Mouse (Mus musculus) heart, postnatal 0 days (tissue): ENCODE measurements at regions not wholly inside any gene's neighbourhood (a gene's known extent, or its start where the extent isn't known, plus 50 kb on each side); places are given as distances from the start of the nearest gene placed in this dataset.

Experiments
- ATAC-seq: fragments of 200-750 bp; cut with Nextera tagmentation; 2 replicates; pipeline ENCODE4 v1.8.0; 2017; ENCODE audit warnings: low read depth, moderate number of reproducible peaks, moderate library complexity; ENCODE audit not compliant: insufficient read depth
- DNase-seq: peaks from one replicate; pipeline ENCODE4 v3.0.0-alpha.2; 2016; ENCODE audit warnings: low spot score
- H3K27ac ChIP-seq: fragments of 300-500 bp; sonication (generic); 2 replicates; pipeline ENCODE4 v1.5.1; 2014; ENCODE audit warnings: low read depth, mild to moderate bottlenecking
- H3K27me3 ChIP-seq: fragments of 300-500 bp; sonication (generic); 2 replicates; pipeline ENCODE4 v1.6.1; 2014; ENCODE audit warnings: low read length, mixed read lengths; ENCODE audit not compliant: control insufficient read depth, insufficient read depth
- H3K36me3 ChIP-seq: fragments of 300-500 bp; sonication (generic); replicated peaks from 2 replicates; pipeline ENCODE4 v1.6.1; 2014; ENCODE audit warnings: low read length, mixed read lengths; ENCODE audit not compliant: control insufficient read depth, insufficient read depth
- H3K4me1 ChIP-seq: fragments of 300-500 bp; sonication (generic); 2 replicates; pipeline ENCODE4 v1.6.1; 2014; ENCODE audit warnings: antibody characterized with exemption; ENCODE audit not compliant: control insufficient read depth, insufficient read depth
- H3K4me2 ChIP-seq: fragments of 300-500 bp; sonication (generic); 2 replicates; pipeline ENCODE4 v1.6.1; 2014; ENCODE audit warnings: low read depth, mild to moderate bottlenecking, low read length, moderate library complexity
- H3K4me3 ChIP-seq: fragments of 300-500 bp; sonication (generic); 2 replicates; pipeline ENCODE4 v1.5.1; 2014; ENCODE audit warnings: low read depth, low read length
- H3K9ac ChIP-seq: fragments of 300-500 bp; sonication (generic); replicated peaks from 2 replicates; pipeline ENCODE4 v1.6.1; 2014; ENCODE audit warnings: low read depth, low read length, mixed read lengths
- H3K9me3 ChIP-seq: fragments of 300-500 bp; sonication (generic); replicated peaks from 2 replicates; pipeline ENCODE4 v1.6.1; 2016; ENCODE audit warnings: low read length; ENCODE audit not compliant: control insufficient read depth
- CTCF ChIP-seq: IDR thresholded peaks from 2 replicates; pipeline ENCODE4 v1.5.1; 2016; ENCODE audit warnings: antibody characterized with exemption, control low read depth, low read depth
- EP300 ChIP-seq: IDR thresholded peaks from 2 replicates; pipeline ENCODE4 v1.6.1; 2016; ENCODE audit warnings: antibody characterized with exemption, low read depth
- WGBS: fragments of 180-500 bp; shearing (Covaris S2); extraction: QIAGEN DNeasy Blood & Tissue Kit; methylation state at CpG from one replicate; pipeline ENCODE4 v1.1.7; 2014; 5-methylcytosine and 5-hydroxymethylcytosine counted together

DNA sequence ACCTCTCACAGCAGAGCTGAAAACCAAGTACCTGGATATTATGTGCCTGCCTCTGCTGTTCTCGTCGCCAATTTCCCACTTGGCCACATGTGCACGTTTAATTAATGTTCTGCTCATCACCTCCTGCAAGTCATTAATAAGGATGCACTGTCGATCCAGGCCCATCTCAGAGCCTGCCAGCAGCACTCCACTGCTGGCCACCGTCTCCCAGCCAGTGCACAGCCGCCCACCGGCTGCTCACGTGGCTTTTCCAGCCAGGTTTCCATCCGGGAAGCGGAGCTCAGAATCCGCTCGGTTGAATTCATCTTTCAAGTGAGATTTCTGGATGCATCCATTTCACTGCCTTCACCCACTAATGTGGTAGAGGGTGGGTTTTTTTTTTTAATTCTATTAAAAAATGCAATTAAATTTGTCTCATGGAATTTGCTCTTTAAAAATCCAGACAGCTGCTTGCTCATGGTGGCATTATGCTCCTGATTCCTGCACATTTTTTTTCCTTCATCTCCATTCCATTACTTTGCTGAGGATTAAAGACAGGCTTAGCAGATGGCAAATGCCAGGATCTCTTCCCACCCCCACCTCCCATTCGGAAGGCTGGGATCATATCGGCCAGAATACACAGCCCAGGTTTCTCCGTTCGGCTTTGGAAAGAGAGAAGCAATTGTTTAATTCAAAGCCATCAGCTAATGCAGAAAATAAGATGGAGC is 113.9 kb upstream of the Lmo4 start:
- no peak overlapping the region for H3K4me3 ChIP-seq
- no peak for DNase-seq
- H3K27me3 ChIP-seq, result no peaks in the 10 kb centered on the region
- H3K27ac ChIP-seq, result no peak overlapping the region
- H3K36me3 ChIP-seq, result no peaks in the 10 kb centered on the region
- H3K9ac ChIP-seq, result no peak overlapping the region
- no peak for ATAC-seq
- no peaks in the 10 kb centered on the region for H3K9me3 ChIP-seq
- 69% methylated on average over 16 of the region's 16 CpGs for WGBS
- no peaks in the 10 kb centered on the region for H3K4me1 ChIP-seq
- TF ChIP-seq CTCF, result no peak
- no peak overlapping the region for H3K4me2 ChIP-seq

DNA sequence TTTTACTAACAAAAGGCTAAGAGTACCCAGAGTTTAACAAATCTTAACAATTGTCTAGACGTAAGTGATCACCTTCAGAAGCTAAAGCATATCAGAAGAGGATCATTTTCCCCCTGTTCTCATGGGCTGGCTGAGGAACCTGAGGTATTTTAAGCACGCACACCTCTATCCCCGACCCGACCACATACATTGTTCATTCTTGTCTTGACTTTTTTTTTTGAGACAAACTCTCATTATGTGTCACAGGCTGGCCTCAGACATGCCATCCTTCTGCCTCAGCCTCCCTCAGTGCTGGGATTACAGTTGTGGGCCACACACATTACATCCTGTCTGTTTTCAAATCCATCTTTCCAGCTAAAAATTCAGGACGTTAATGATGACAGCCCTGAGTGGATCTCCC is 105.7 kb upstream of the Lmo4 start:
- Histone ChIP-seq H3K36me3 (no peaks in the 10 kb centered on the region), H3K27ac (no peak overlapping the region), H3K4me2 (no peak overlapping the region), H3K27me3 (no peaks in the 10 kb centered on the region), H3K4me3 (no peak overlapping the region), H3K9me3 (no peaks in the 10 kb centered on the region), H3K4me1 (no peaks in the 10 kb centered on the region), H3K9ac (no peak overlapping the region)
- TF ChIP-seq CTCF, result no peak
- TF ChIP-seq EP300, result no peak
- DNase-seq (no peak), ATAC-seq (no peak)
- WGBS, result 57% methylated on average over 5 of the region's 5 CpGs

DNA sequence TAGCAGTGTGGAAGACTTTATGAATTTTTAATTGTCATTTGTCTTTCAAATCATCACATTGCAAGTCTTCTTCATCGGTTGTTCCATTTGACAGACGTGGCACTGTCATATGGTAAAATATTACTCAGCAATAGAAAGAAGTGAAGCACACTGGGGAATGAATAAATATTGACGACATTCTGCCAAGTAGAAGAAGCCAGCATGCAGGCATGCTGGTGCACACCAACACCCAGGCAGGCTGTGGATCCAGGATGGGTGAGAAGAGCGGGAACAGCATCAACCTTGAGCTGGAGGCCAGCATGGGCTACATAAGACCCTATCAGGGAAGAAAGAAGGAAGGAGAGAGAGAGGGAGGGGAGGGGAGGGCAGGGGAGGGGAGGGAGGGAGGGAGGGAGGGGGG is 103.6 kb upstream of the Lmo4 start:
- no peaks in the 10 kb centered on the region for H3K36me3 ChIP-seq
- H3K9ac ChIP-seq, result no peak overlapping the region
- TF ChIP-seq EP300 (no peak), CTCF (no peak)
- H3K9me3 ChIP-seq, result no peaks in the 10 kb centered on the region
- no peak overlapping the region for H3K4me2 ChIP-seq
- ATAC-seq (no peak), DNase-seq (no peak)
- H3K27me3 ChIP-seq, result no peaks in the 10 kb centered on the region
- H3K27ac ChIP-seq, result no peak overlapping the region
- H3K4me3 ChIP-seq, result no peak overlapping the region
- 80% methylated on average over 4 of the region's 4 CpGs for WGBS
- no peaks in the 10 kb centered on the region for H3K4me1 ChIP-seq

DNA sequence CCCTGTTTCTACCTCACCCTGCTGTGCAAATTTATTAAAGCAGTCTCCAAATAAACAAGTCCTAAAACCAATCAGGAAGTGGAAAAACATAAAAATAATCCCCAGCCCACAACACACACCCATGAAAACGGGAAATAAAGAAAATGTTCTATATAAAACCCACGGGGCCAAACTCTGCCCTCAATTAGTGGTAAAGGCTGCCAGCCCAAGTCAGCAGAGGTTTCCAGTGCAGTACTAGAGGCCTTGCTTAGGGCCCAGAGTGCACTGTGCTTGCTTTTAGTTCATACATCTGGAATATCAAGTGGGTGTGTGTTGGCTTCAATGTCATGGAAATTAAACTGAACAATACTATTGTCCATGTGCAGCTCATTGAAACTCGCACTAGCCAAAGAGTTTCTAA is 102.5 kb upstream of the Lmo4 start:
- H3K4me3 ChIP-seq, result no peak overlapping the region
- no peaks in the 10 kb centered on the region for H3K4me1 ChIP-seq
- WGBS, result 74% methylated on average over 3 of the region's 3 CpGs
- DNase-seq (no peak), ATAC-seq (no peak)
- no peak overlapping the region for H3K27ac ChIP-seq
- no peak for TF ChIP-seq EP300
- no peak for TF ChIP-seq CTCF
- no peak overlapping the region for H3K9ac ChIP-seq
- no peaks in the 10 kb centered on the region for H3K27me3 ChIP-seq
- H3K4me2 ChIP-seq, result no peak overlapping the region
- no peaks in the 10 kb centered on the region for H3K9me3 ChIP-seq
- no peaks in the 10 kb centered on the region for H3K36me3 ChIP-seq

DNA sequence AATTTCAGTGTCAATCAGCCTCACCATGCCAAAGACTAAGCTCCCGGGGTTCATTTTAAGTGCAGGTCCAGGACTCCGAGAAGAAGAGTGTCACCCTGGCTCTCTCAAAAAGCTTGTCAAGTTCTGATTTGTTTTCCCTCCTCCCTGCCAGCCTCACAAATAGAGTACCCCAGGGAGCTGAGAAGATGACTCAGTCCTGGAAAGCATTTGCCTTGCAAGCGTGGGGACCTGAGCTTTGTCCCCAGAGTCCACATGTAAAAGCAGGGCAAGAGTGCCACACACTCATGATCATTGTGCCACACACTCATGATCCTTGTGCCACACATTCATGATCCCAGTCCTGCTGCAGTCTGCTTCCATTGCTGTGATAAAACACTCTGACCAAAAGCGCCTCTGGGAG is 100.4 kb upstream of the Lmo4 start:
- Histone ChIP-seq H3K27me3 (no peaks in the 10 kb centered on the region), H3K4me1 (no peaks in the 10 kb centered on the region), H3K36me3 (no peaks in the 10 kb centered on the region), H3K9me3 (no peaks in the 10 kb centered on the region), H3K4me2 (no peak overlapping the region), H3K4me3 (no peak overlapping the region), H3K9ac (no peak overlapping the region), H3K27ac (no peak overlapping the region)
- no peak for DNase-seq
- WGBS, result 55% methylated on average over 4 of the region's 4 CpGs
- ATAC-seq, result no peak
- TF ChIP-seq EP300, result no peak

DNA sequence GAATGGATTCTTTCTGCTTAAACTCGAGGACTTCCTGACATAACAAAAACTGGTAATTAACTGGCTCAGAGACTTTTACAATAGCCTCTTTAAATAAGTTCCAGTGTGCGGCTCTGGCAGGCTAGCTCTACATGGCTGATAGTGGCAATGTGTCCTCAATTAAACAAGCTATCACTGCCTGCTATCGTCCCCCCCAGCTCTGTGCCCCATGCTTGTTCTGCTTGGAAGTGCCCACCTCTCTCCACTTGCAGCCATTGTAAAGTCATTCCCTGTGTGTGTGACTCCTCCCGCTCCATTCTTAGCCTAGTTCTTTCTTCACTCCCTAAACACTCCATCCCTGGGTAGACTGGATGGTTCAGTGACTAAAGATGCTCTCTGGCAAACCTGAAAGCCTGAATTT is 99.9 kb upstream of the Lmo4 start:
- no peak for ATAC-seq
- 58% methylated on average over 4 of the region's 4 CpGs for WGBS
- TF ChIP-seq EP300 (no peak), CTCF (no peak)
- Histone ChIP-seq H3K4me3 (no peak overlapping the region), H3K4me1 (no peaks in the 10 kb centered on the region), H3K9me3 (no peaks in the 10 kb centered on the region), H3K4me2 (no peak overlapping the region), H3K36me3 (no peaks in the 10 kb centered on the region), H3K9ac (no peak overlapping the region), H3K27me3 (no peaks in the 10 kb centered on the region), H3K27ac (no peak overlapping the region)
- DNase-seq, result no peak
